In genomic region chr11:74880999-74881398, GRCm38 (mm10) we compare ENCODE assay signal across 25 mouse cellular contexts. TPM values are rescaled to one million over a fixed set of nuclear protein-coding genes. Genes with fewer than 3 reads are reported as not detected.
DNase-seq lines count a peak whose midpoint lies in the region; ATAC-seq and TF ChIP-seq lines count a peak whose summit lies in the region.
"Had no signal": no experiment of that assay in that cellular context is flagged by ENCODE, and none has a peak within 500 bp of the region (broad histone marks: within the 10 kb centered on the region; RNA-seq: fewer than 3 reads in every experiment).

No protein-coding gene starts in this region.

- TF ChIP-seq CTCF in gastrocnemius, adult 2 months (IDR thresholded peaks at IDR 0.05): no peak

- H3K9me3 ChIP-seq in intestine, embryonic 15.5 days: no peaks in the 10 kb centered on the region
- H3K9me3 ChIP-seq: forebrain, embryonic 10.5 days; heart, embryonic 15.5 days; midbrain, embryonic 10.5 days; stomach, embryonic 15.5 days had no signal

- H3K4me3 ChIP-seq in gastrocnemius, adult 2 months: no peak overlapping the region
- H3K4me3 ChIP-seq in intestine, embryonic 15.5 days (replicated peaks): no peak overlapping the region
- H3K4me3 ChIP-seq: forebrain, embryonic 10.5 days; heart, embryonic 15.5 days; midbrain, embryonic 10.5 days; stomach, embryonic 15.5 days had no signal

- H3K27me3 ChIP-seq in intestine, embryonic 15.5 days (replicated peaks): no peaks in the 10 kb centered on the region
- H3K27me3 ChIP-seq: heart, embryonic 15.5 days; stomach, embryonic 15.5 days had no signal

- H3K4me2 ChIP-seq in intestine, embryonic 15.5 days (replicated peaks): no peak overlapping the region
- H3K4me2 ChIP-seq: heart, embryonic 15.5 days; stomach, embryonic 15.5 days had no signal

- H3K36me3 ChIP-seq in intestine, embryonic 15.5 days: no peaks in the 10 kb centered on the region
- H3K36me3 ChIP-seq: heart, embryonic 15.5 days; stomach, embryonic 15.5 days had no signal

- peaks cover 12% of the 10 kb centered on the region; the same call in 1 of the 2 replicates for H3K4me1 ChIP-seq in intestine, embryonic 15.5 days (replicated peaks)

- WGBS in intestine, embryonic 15.5 days: 86% methylated on average over 9 of the region's 9 CpGs

- ATAC-seq in CD4-positive, CD25-positive, alpha-beta regulatory T cell, adult 4 months: peak; percentile 71
- no peak for ATAC-seq in intestine, embryonic 15.5 days
- ATAC-seq: forebrain, postnatal 0 days; hindbrain, postnatal 0 days had no signal

- intact Hi-C loops in gastrocnemius, adult 2 months (cut with DNase I): no loop called here

- H3K9ac ChIP-seq in intestine, embryonic 15.5 days: no peak overlapping the region
- H3K9ac ChIP-seq: forebrain, postnatal 0 days; heart, embryonic 15.5 days; stomach, embryonic 15.5 days had no signal

- no peak for DNase-seq in gastrocnemius, adult 2 months
- no peak for DNase-seq in gastrocnemius, postnatal 4 days (ENCODE audit: low spot score in 2 of 2)
- DNase-seq in fibroblast of lung, adult 2 months (ENCODE audit: low read depth): peak; percentile 56
- DNase-seq in cerebellum, postnatal 25 days: no peak
- DNase-seq in frontal cortex, postnatal 10 days (ENCODE audit: low spot score in 2 of 2): no peak
- DNase-seq: adrenal gland, postnatal 36 days; B cell, adult 2 months; cerebellum, adult 11 months; cerebellum, postnatal 14 days; forebrain, postnatal 0 days; gastrocnemius, postnatal 36 days; kidney, adult 2 months; right cerebral cortex, adult 18-20 months; right cerebral cortex, postnatal 4 days; thymus, adult 2 months; thymus, postnatal 4 days had no signal

- H3K27ac ChIP-seq in gastrocnemius, adult 2 months: 0 out of 2 replicates have a peak overlapping the region, but pooled peaks have one; percentile 12
- H3K27ac ChIP-seq in intestine, embryonic 15.5 days: no peak overlapping the region
- H3K27ac ChIP-seq: heart, embryonic 15.5 days; kidney, postnatal 0 days; macrophage; midbrain, embryonic 10.5 days; stomach, embryonic 15.5 days had no signal

RNA-seq across cellular contexts. Expression of gene Sgsm2, which starts 15.9 kb away (rescaled TPM):
- total RNA-seq in gastrocnemius, adult 2 months (2021): 1 to 10 TPM; 2.1 TPM
- 10 to 100 TPM; 10.5 to 12.0 TPM for total RNA-seq in gastrocnemius, postnatal 4 days (2021)
- polyA plus RNA-seq in CD4-positive, CD25-positive, alpha-beta regulatory T cell, adult 4 months (2017; shearing (Covaris generic)): 1 to 10 TPM; 2.8 to 3.3 TPM
- 5.1 TPM in 2 replicates for polyA plus RNA-seq in intestine, embryonic 15.5 days (2015; fragmentation: Nextera tagmentation; extraction: Ambion mirVana)

RNA-seq across cellular contexts. Expression of gene Tsr1, which starts 16.9 kb away (rescaled TPM):
- 10 to 100 TPM; 24.7 to 28.9 TPM for total RNA-seq in gastrocnemius, adult 2 months (2021)
- total RNA-seq in gastrocnemius, postnatal 4 days (2021): 10 to 100 TPM; 28.6 to 30.4 TPM
- 10 to 100 TPM; 38.5 to 53.0 TPM for polyA plus RNA-seq in CD4-positive, CD25-positive, alpha-beta regulatory T cell, adult 4 months (2017; shearing (Covaris generic))
- 49.6 and 53.5 TPM in 2 replicates for polyA plus RNA-seq in intestine, embryonic 15.5 days (2015; fragmentation: Nextera tagmentation; extraction: Ambion mirVana)

RNA-seq across cellular contexts. Expression of gene Smg6, which starts 44.6 kb away (rescaled TPM):
- 10 to 100 TPM; 11.9 to 12.4 TPM for total RNA-seq in gastrocnemius, adult 2 months (2021)
- total RNA-seq in gastrocnemius, postnatal 4 days (2021): 10 to 100 TPM; 25.0 to 28.6 TPM
- 10 to 100 TPM; 16.5 to 21.8 TPM for polyA plus RNA-seq in CD4-positive, CD25-positive, alpha-beta regulatory T cell, adult 4 months (2017; shearing (Covaris generic))
- polyA plus RNA-seq in intestine, embryonic 15.5 days (2015; fragmentation: Nextera tagmentation; extraction: Ambion mirVana): 11.9 and 12.4 TPM in 2 replicates

RNA-seq across cellular contexts. Expression of gene Srr, which starts 44.7 kb away (rescaled TPM):
- 10 to 100 TPM; 18.9 to 26.7 TPM for total RNA-seq in gastrocnemius, adult 2 months (2021)
- 10 to 100 TPM; 29.9 to 32.9 TPM for total RNA-seq in gastrocnemius, postnatal 4 days (2021)
- 1 to 10 TPM; 7.8 to 8.9 TPM for polyA plus RNA-seq in CD4-positive, CD25-positive, alpha-beta regulatory T cell, adult 4 months (2017; shearing (Covaris generic))
- 16.1 and 16.6 TPM in 2 replicates for polyA plus RNA-seq in intestine, embryonic 15.5 days (2015; fragmentation: Nextera tagmentation; extraction: Ambion mirVana)

RNA-seq across cellular contexts. Expression of gene Mnt, which starts 50.3 kb away (rescaled TPM):
- total RNA-seq in gastrocnemius, adult 2 months (2021): 10 to 100 TPM in 1 of 2 experiments, 1 to 10 TPM in 1; 6.1 to 11.6 TPM
- total RNA-seq in gastrocnemius, postnatal 4 days (2021): 10 to 100 TPM; 12.3 to 13.0 TPM
- polyA plus RNA-seq in CD4-positive, CD25-positive, alpha-beta regulatory T cell, adult 4 months (2017; shearing (Covaris generic)): 1 to 10 TPM; 5.1 to 5.9 TPM
- 4.8 and 5.0 TPM in 2 replicates for polyA plus RNA-seq in intestine, embryonic 15.5 days (2015; fragmentation: Nextera tagmentation; extraction: Ambion mirVana)
